Mouse (Mus musculus): ENCODE measurements at regions not wholly inside any gene's neighbourhood (a gene's known extent, or its start where the extent isn't known, plus 50 kb on each side); places are given as distances from the start of the nearest gene placed in this dataset.

- TF ChIP-seq CTCF (IDR thresholded peaks at IDR 0.05; ENCODE audit: extremely low read depth, insufficient read depth, low read length) (no peak), POLR2A (IDR thresholded peaks at IDR 0.05; ENCODE audit: extremely low read depth, insufficient read depth, low read length) (no peak)
Observed at GRCm38 (mm10) chr2:146723172-146723571, 132.5 kb upstream of the Kiz start.
